Mouse (Mus musculus) lung, postnatal 0 days (tissue): ENCODE results near the gene Wnt8b. TPM values are rescaled to one million over a fixed set of nuclear protein-coding genes. Genes with fewer than 3 reads are reported as not detected.

Experiments used
- ATAC-seq: fragments of 200-750 bp; cut with Nextera tagmentation; 2 replicates; pipeline ENCODE4 v1.8.0; 2017; ENCODE audit warnings: moderate library complexity
- DNase-seq: peaks from one replicate; pipeline ENCODE4 v3.0.0-alpha.2; 2016; ENCODE audit warnings: low spot score
- H3K27ac ChIP-seq: fragments of 300-500 bp; sonication (generic); 2 replicates; pipeline ENCODE4 v1.5.1; 2014; ENCODE audit warnings: antibody characterized with exemption, mild to moderate bottlenecking, low read length, mixed read lengths
- H3K27me3 ChIP-seq: fragments of 300-500 bp; sonication (generic); replicated peaks from 2 replicates; pipeline ENCODE4 v1.6.1; 2014; ENCODE audit warnings: low read length, mixed read lengths; ENCODE audit not compliant: insufficient read depth
- H3K36me3 ChIP-seq: fragments of 300-500 bp; sonication (generic); 2 replicates; pipeline ENCODE4 v1.6.1; 2014; ENCODE audit warnings: low read length, mixed read lengths; ENCODE audit not compliant: insufficient read depth
- H3K4me1 ChIP-seq: fragments of 300-500 bp; sonication (generic); 2 replicates; pipeline ENCODE4 v1.6.1; 2014; ENCODE audit warnings: antibody characterized with exemption, low read depth, low read length, mixed read lengths; ENCODE audit not compliant: insufficient read depth
- H3K4me2 ChIP-seq: fragments of 300-500 bp; sonication (generic); replicated peaks from 2 replicates; pipeline ENCODE4 v1.6.1; 2014; ENCODE audit warnings: low read depth, mild to moderate bottlenecking, low read length, moderate library complexity, mixed read lengths
- H3K4me3 ChIP-seq: fragments of 300-500 bp; sonication (generic); 2 replicates; pipeline ENCODE4 v1.5.1; 2014; ENCODE audit warnings: low read depth, low read length
- H3K9ac ChIP-seq: fragments of 300-500 bp; sonication (generic); replicated peaks from 2 replicates; pipeline ENCODE4 v1.6.1; 2014; ENCODE audit warnings: low read depth, mild to moderate bottlenecking
- H3K9me3 ChIP-seq: fragments of 300-500 bp; sonication (generic); 2 replicates; pipeline ENCODE4 v1.6.1; 2016; ENCODE audit warnings: low read length, mixed read lengths
- CTCF ChIP-seq: IDR thresholded peaks from 2 replicates; pipeline ENCODE4 v1.5.1; 2016; ENCODE audit warnings: antibody characterized with exemption, mild to moderate bottlenecking
- EP300 ChIP-seq: IDR thresholded peaks from 2 replicates; pipeline ENCODE4 v1.6.1; 2016; ENCODE audit warnings: antibody characterized with exemption, mild to moderate bottlenecking, control low read depth
- WGBS: fragments of 180-500 bp; shearing (Covaris S2); extraction: QIAGEN DNeasy Blood & Tissue Kit; methylation state at CpG from one replicate; pipeline ENCODE4 v1.1.7; 2014; 5-methylcytosine and 5-hydroxymethylcytosine counted together
- polyA plus RNA-seq: library from polyadenylated mRNA; unstranded; fragments of >200 nt; fragmentation: Nextera tagmentation; extraction: Ambion mirVana; gene quantifications from 2 replicates; pipeline ENCODE4 v1.2.1, GENCODE M21; 2015

Wnt8b gene
- polyA plus RNA-seq, 1 experiment from 2014 or later: not detected

- H3K4me2 ChIP-seq: no peak overlapping the region
- WGBS: 33% methylated on average over 7 of the region's 7 CpGs
- no peak overlapping the region for H3K4me3 ChIP-seq
- H3K27ac ChIP-seq: no peak overlapping the region
- H3K36me3 ChIP-seq: no peaks in the 10 kb centered on the region
- no peaks in the 10 kb centered on the region for H3K9me3 ChIP-seq
- peaks cover 13% of the 10 kb centered on the region; the same call in 1 of the 2 replicates for H3K4me1 ChIP-seq
- peaks cover 51% of the 10 kb centered on the region for H3K27me3 ChIP-seq
- ATAC-seq (no peak), DNase-seq (no peak)
- TF ChIP-seq EP300 (no peak), CTCF (no peak)
- H3K9ac ChIP-seq: no peak overlapping the region
Observed at GRCm38 (mm10) chr19:44513921-44514482, 20.7 kb downstream of the Wnt8b start.

- DNase-seq (no peak), ATAC-seq (no peak)
- Histone ChIP-seq H3K27ac (no peak overlapping the region), H3K4me1 (peaks cover 13% of the 10 kb centered on the region; the same call in 1 of the 2 replicates), H3K9me3 (no peaks in the 10 kb centered on the region), H3K4me2 (no peak overlapping the region), H3K9ac (no peak overlapping the region), H3K36me3 (no peaks in the 10 kb centered on the region), H3K27me3 (peaks cover 49% of the 10 kb centered on the region), H3K4me3 (no peak overlapping the region)
- 12% methylated on average over 14 of the region's 14 CpGs for WGBS
- TF ChIP-seq CTCF (0 out of 2 replicates have a peak, but pooled peaks have one; percentile 4), EP300 (no peak)
Observed at GRCm38 (mm10) chr19:44514521-44515451, 21.5 kb downstream of the Wnt8b start.

- TF ChIP-seq CTCF: no peak
- TF ChIP-seq EP300: no peak
- no peak for DNase-seq
- Histone ChIP-seq H3K4me2 (no peak overlapping the region), H3K27ac (no peak overlapping the region), H3K9me3 (no peaks in the 10 kb centered on the region), H3K4me3 (no peak overlapping the region), H3K36me3 (no peaks in the 10 kb centered on the region), H3K9ac (no peak overlapping the region), H3K27me3 (peaks cover 39% of the 10 kb centered on the region), H3K4me1 (peaks cover 13% of the 10 kb centered on the region; the same call in 1 of the 2 replicates)
- ATAC-seq: no peak
- 55% methylated on average over 6 of the region's 6 CpGs for WGBS
Observed at GRCm38 (mm10) chr19:44515769-44516168, 22.5 kb downstream of the Wnt8b start.

- DNase-seq: peak; percentile 28
- peak; percentile 29; the same call in 1 of the 2 replicates for ATAC-seq
- Histone ChIP-seq H3K4me3 (no peak overlapping the region), H3K27ac (no peak overlapping the region), H3K4me2 (no peak overlapping the region), H3K27me3 (peaks cover 17% of the 10 kb centered on the region; the same call in 1 of the 2 replicates), H3K9ac (no peak overlapping the region), H3K4me1 (0 out of 2 replicates have a peak, but pooled peaks cover 3% of the 10 kb centered on the region), H3K9me3 (no peaks in the 10 kb centered on the region), H3K36me3 (no peaks in the 10 kb centered on the region)
- TF ChIP-seq EP300: no peak
- peak; percentile 50 for TF ChIP-seq CTCF
- 58% methylated on average over 12 of the region's 12 CpGs for WGBS
Observed at GRCm38 (mm10) chr19:44517996-44518768, 24.9 kb downstream of the Wnt8b start.

- Histone ChIP-seq H3K9me3 (no peaks in the 10 kb centered on the region), H3K36me3 (no peaks in the 10 kb centered on the region), H3K27me3 (peaks cover 7% of the 10 kb centered on the region; the same call in 1 of the 2 replicates), H3K27ac (no peak overlapping the region), H3K9ac (no peak overlapping the region), H3K4me1 (0 out of 2 replicates have a peak, but pooled peaks cover 3% of the 10 kb centered on the region), H3K4me2 (no peak overlapping the region), H3K4me3 (no peak overlapping the region)
- TF ChIP-seq CTCF (peak; percentile 49), EP300 (peak; percentile 62; the same call in 1 of the 2 replicates)
- WGBS: 30% methylated on average over 7 of the region's 7 CpGs
- peak; percentile 73 for ATAC-seq
- DNase-seq: peak; percentile 81
Observed at GRCm38 (mm10) chr19:44519152-44519551, 25.9 kb downstream of the Wnt8b start.
